Mouse (Mus musculus) lung, postnatal 0 days (tissue): Measurements from ENCODE around the gene Ctsz. TPM values are rescaled to one million over a fixed set of nuclear protein-coding genes. Genes with fewer than 3 reads are reported as not detected.
A peak's percentile ranks its signal among the peaks of the same experiment; 100 is the strongest.

Source experiments
- ATAC-seq: fragments of 200-750 bp; cut with Nextera tagmentation; 2 replicates; pipeline ENCODE4 v1.8.0; 2017; ENCODE audit warnings: moderate library complexity
- DNase-seq: peaks from one replicate; pipeline ENCODE4 v3.0.0-alpha.2; 2016; ENCODE audit warnings: low spot score
- H3K27ac ChIP-seq: fragments of 300-500 bp; sonication (generic); 2 replicates; pipeline ENCODE4 v1.5.1; 2014; ENCODE audit warnings: antibody characterized with exemption, mild to moderate bottlenecking, low read length, mixed read lengths
- H3K27me3 ChIP-seq: fragments of 300-500 bp; sonication (generic); replicated peaks from 2 replicates; pipeline ENCODE4 v1.6.1; 2014; ENCODE audit warnings: low read length, mixed read lengths; ENCODE audit not compliant: insufficient read depth
- H3K36me3 ChIP-seq: fragments of 300-500 bp; sonication (generic); 2 replicates; pipeline ENCODE4 v1.6.1; 2014; ENCODE audit warnings: low read length, mixed read lengths; ENCODE audit not compliant: insufficient read depth
- H3K4me1 ChIP-seq: fragments of 300-500 bp; sonication (generic); 2 replicates; pipeline ENCODE4 v1.6.1; 2014; ENCODE audit warnings: antibody characterized with exemption, low read depth, low read length, mixed read lengths; ENCODE audit not compliant: insufficient read depth
- H3K4me2 ChIP-seq: fragments of 300-500 bp; sonication (generic); replicated peaks from 2 replicates; pipeline ENCODE4 v1.6.1; 2014; ENCODE audit warnings: low read depth, mild to moderate bottlenecking, low read length, moderate library complexity, mixed read lengths
- H3K4me3 ChIP-seq: fragments of 300-500 bp; sonication (generic); 2 replicates; pipeline ENCODE4 v1.5.1; 2014; ENCODE audit warnings: low read depth, low read length
- H3K9ac ChIP-seq: fragments of 300-500 bp; sonication (generic); replicated peaks from 2 replicates; pipeline ENCODE4 v1.6.1; 2014; ENCODE audit warnings: low read depth, mild to moderate bottlenecking
- H3K9me3 ChIP-seq: fragments of 300-500 bp; sonication (generic); 2 replicates; pipeline ENCODE4 v1.6.1; 2016; ENCODE audit warnings: low read length, mixed read lengths
- CTCF ChIP-seq: IDR thresholded peaks from 2 replicates; pipeline ENCODE4 v1.5.1; 2016; ENCODE audit warnings: antibody characterized with exemption, mild to moderate bottlenecking
- EP300 ChIP-seq: IDR thresholded peaks from 2 replicates; pipeline ENCODE4 v1.6.1; 2016; ENCODE audit warnings: antibody characterized with exemption, mild to moderate bottlenecking, control low read depth
- WGBS: fragments of 180-500 bp; shearing (Covaris S2); extraction: QIAGEN DNeasy Blood & Tissue Kit; methylation state at CpG from one replicate; pipeline ENCODE4 v1.1.7; 2014; 5-methylcytosine and 5-hydroxymethylcytosine counted together
- polyA plus RNA-seq: library from polyadenylated mRNA; unstranded; fragments of >200 nt; fragmentation: Nextera tagmentation; extraction: Ambion mirVana; gene quantifications from 2 replicates; pipeline ENCODE4 v1.2.1, GENCODE M21; 2015

Gene Ctsz
- polyA plus RNA-seq, 1 experiment from 2014 or later = 222 TPM

- TF ChIP-seq EP300 (no peak), CTCF (peak; percentile 55)
These were observed 14.8 kb upstream of the Ctsz start for GRCm38 (mm10) chr2:174453681-174454080.

GRCm38 (mm10) chr2:174450353-174450752 is 11.5 kb upstream of the Ctsz start, which contains the start of gene Tubb1:
Gene Tubb1 (plus strand): TSS chr2:174450695.
- Histone ChIP-seq H3K4me3 (no peak within 1 kb of the TSS), H3K9ac (no peak within 1 kb of the TSS), H3K4me2 (no peak within 1 kb of the TSS), H3K27ac (no peak within 1 kb of the TSS), H3K4me1 (no peaks in the 10 kb centered on the region), H3K27me3 (no peaks in the 10 kb centered on the region), H3K36me3 (no peaks in the 10 kb centered on the region), H3K9me3 (no peaks in the 10 kb centered on the region)
- DNase-seq (no peak), ATAC-seq (no peak)
- TF ChIP-seq EP300 (no peak), CTCF (no peak)
- WGBS = 74% methylated on average over 4 of the region's 4 CpGs

More at GRCm38 (mm10) chr2:174453681-174454080, 14.8 kb upstream of the Ctsz start:
- H3K4me1 ChIP-seq = no peaks in the 10 kb centered on the region
- H3K9ac ChIP-seq = no peak overlapping the region
- no peak overlapping the region for H3K4me3 ChIP-seq
- H3K4me2 ChIP-seq = no peak overlapping the region
- no peak for DNase-seq
- no peaks in the 10 kb centered on the region for H3K9me3 ChIP-seq
- no peak overlapping the region for H3K27ac ChIP-seq
- no peak for ATAC-seq
- no peaks in the 10 kb centered on the region for H3K27me3 ChIP-seq
- no peaks in the 10 kb centered on the region for H3K36me3 ChIP-seq
- WGBS = 66% methylated on average over 7 of the region's 7 CpGs

GRCm38 (mm10) chr2:174448405-174448804 is 9.6 kb upstream of the Ctsz start:
- Histone ChIP-seq H3K4me3 (no peak overlapping the region), H3K9me3 (no peaks in the 10 kb centered on the region), H3K4me1 (no peaks in the 10 kb centered on the region), H3K27ac (no peak overlapping the region), H3K9ac (no peak overlapping the region), H3K36me3 (no peaks in the 10 kb centered on the region), H3K27me3 (no peaks in the 10 kb centered on the region), H3K4me2 (no peak overlapping the region)
- WGBS = 83% methylated on average over 4 of the region's 4 CpGs
- no peak for DNase-seq
- TF ChIP-seq CTCF = no peak
- no peak for ATAC-seq

GRCm38 (mm10) chr2:174446905-174447304 is 8.1 kb upstream of the Ctsz start:
- no peak for ATAC-seq
- TF ChIP-seq CTCF (no peak), EP300 (no peak)

GRCm38 (mm10) chr2:174446492-174446891 is 7.7 kb upstream of the Ctsz start:
- no peaks in the 10 kb centered on the region for H3K9me3 ChIP-seq
- H3K4me1 ChIP-seq = no peaks in the 10 kb centered on the region
- no peak overlapping the region for H3K27ac ChIP-seq
- H3K27me3 ChIP-seq = no peaks in the 10 kb centered on the region
- DNase-seq (no peak), ATAC-seq (no peak)
- no peak for TF ChIP-seq CTCF
- no peak for TF ChIP-seq EP300
- H3K9ac ChIP-seq = no peak overlapping the region
- H3K36me3 ChIP-seq = no peaks in the 10 kb centered on the region
- no peak overlapping the region for H3K4me3 ChIP-seq
- WGBS = 40% methylated on average over 7 of the region's 7 CpGs
- no peak overlapping the region for H3K4me2 ChIP-seq

More at GRCm38 (mm10) chr2:174446905-174447304, 8.1 kb upstream of the Ctsz start:
- 54% methylated on average over 8 of the region's 8 CpGs for WGBS
- no peaks in the 10 kb centered on the region for H3K9me3 ChIP-seq
- no peak overlapping the region for H3K4me3 ChIP-seq
- no peak overlapping the region for H3K9ac ChIP-seq
- no peaks in the 10 kb centered on the region for H3K36me3 ChIP-seq
- no peaks in the 10 kb centered on the region for H3K4me1 ChIP-seq
- DNase-seq = no peak
- H3K27me3 ChIP-seq = no peaks in the 10 kb centered on the region
- no peak overlapping the region for H3K27ac ChIP-seq
- H3K4me2 ChIP-seq = no peak overlapping the region

GRCm38 (mm10) chr2:174445018-174445417 is 6.2 kb upstream of the Ctsz start:
- 66% methylated on average over 6 of the region's 6 CpGs for WGBS
- H3K4me1 ChIP-seq = 0 out of 2 replicates have a peak, but pooled peaks cover 1% of the 10 kb centered on the region
- H3K4me2 ChIP-seq = no peak overlapping the region
- no peak for DNase-seq
- no peaks in the 10 kb centered on the region for H3K27me3 ChIP-seq
- H3K9me3 ChIP-seq = no peaks in the 10 kb centered on the region
- no peak overlapping the region for H3K9ac ChIP-seq
- no peak for TF ChIP-seq EP300
- TF ChIP-seq CTCF = no peak
- H3K36me3 ChIP-seq = no peaks in the 10 kb centered on the region
- ATAC-seq = no peak
- H3K4me3 ChIP-seq = no peak overlapping the region
- H3K27ac ChIP-seq = no peak overlapping the region

GRCm38 (mm10) chr2:174444359-174444758 is 5.5 kb upstream of the Ctsz start:
- no peak for DNase-seq
- no peak for TF ChIP-seq CTCF
- TF ChIP-seq EP300 = no peak

More at GRCm38 (mm10) chr2:174444359-174444758, 5.5 kb upstream of the Ctsz start:
- Histone ChIP-seq H3K27ac (no peak overlapping the region), H3K9me3 (no peaks in the 10 kb centered on the region), H3K36me3 (no peaks in the 10 kb centered on the region), H3K4me1 (peaks cover 5% of the 10 kb centered on the region; the same call in 1 of the 2 replicates), H3K9ac (no peak overlapping the region), H3K4me2 (no peak overlapping the region), H3K27me3 (no peaks in the 10 kb centered on the region), H3K4me3 (no peak overlapping the region)
- 58% methylated on average over 7 of the region's 7 CpGs for WGBS
- ATAC-seq = no peak
